Mouse (Mus musculus) lung, embryonic 14.5 days (tissue): ENCODE data around the gene Rxfp3. TPM values are rescaled to one million over a fixed set of nuclear protein-coding genes. Genes with fewer than 3 reads are reported as not detected.
A peak's percentile ranks its signal among the peaks of the same experiment; 100 is the strongest.

ENCODE experiments used
- ATAC-seq: fragments of 200-750 bp; cut with Nextera tagmentation; 2 replicates; pipeline ENCODE4 v1.8.0; 2017; ENCODE audit warnings: mild to moderate bottlenecking, moderate TSS enrichment, moderate library complexity; ENCODE audit not compliant: insufficient read depth
- DNase-seq: peaks from one replicate; pipeline ENCODE4 v3.0.0-alpha.2; 2015
- H3K27ac ChIP-seq: fragments of 300-500 bp; sonication (generic); 2 replicates; pipeline ENCODE4 v1.5.1; 2014; ENCODE audit warnings: low read depth, mild to moderate bottlenecking, moderate library complexity
- H3K27me3 ChIP-seq: fragments of 300-500 bp; sonication (generic); 2 replicates; pipeline ENCODE4 v1.6.1; 2014; ENCODE audit warnings: low read length, control low read depth; ENCODE audit not compliant: insufficient read depth
- H3K36me3 ChIP-seq: fragments of 300-500 bp; sonication (generic); 2 replicates; pipeline ENCODE4 v1.6.1; 2014; ENCODE audit warnings: control low read depth; ENCODE audit not compliant: insufficient read depth
- H3K4me1 ChIP-seq: fragments of 300-500 bp; sonication (generic); 2 replicates; pipeline ENCODE4 v1.6.1; 2014; ENCODE audit warnings: antibody characterized with exemption, control low read depth; ENCODE audit not compliant: insufficient read depth
- H3K4me2 ChIP-seq: fragments of 300-500 bp; sonication (generic); 2 replicates; pipeline ENCODE4 v1.6.1; 2014; ENCODE audit warnings: mild to moderate bottlenecking
- H3K4me3 ChIP-seq: fragments of 300-500 bp; sonication (generic); 2 replicates; pipeline ENCODE4 v1.5.1; 2014; ENCODE audit warnings: low read depth, low read length
- H3K9ac ChIP-seq: fragments of 300-500 bp; sonication (generic); 2 replicates; pipeline ENCODE4 v1.6.1; 2014
- H3K9me3 ChIP-seq: fragments of 300-500 bp; sonication (generic); 2 replicates; pipeline ENCODE4 v1.6.1; 2016; ENCODE audit warnings: low read depth, low read length, control low read depth
- CTCF ChIP-seq: IDR thresholded peaks from 2 replicates; pipeline ENCODE4 v1.5.1; 2016; ENCODE audit warnings: antibody characterized with exemption, low read depth
- WGBS: fragments of 180-500 bp; shearing (Covaris S2); extraction: QIAGEN DNeasy Blood & Tissue Kit; methylation state at CpG from one replicate; pipeline ENCODE4 v1.1.7; 2014; 5-methylcytosine and 5-hydroxymethylcytosine counted together
- polyA plus RNA-seq: library from polyadenylated mRNA; unstranded; fragments of >200 nt; fragmentation: Nextera tagmentation; extraction: Ambion mirVana; gene quantifications from 2 replicates; pipeline ENCODE4 v1.2.1, GENCODE M21; 2014

The Rxfp3 gene
- polyA plus RNA-seq, 1 experiment from 2014 or later: 0.04 TPM

GRCm38 (mm10) chr15:11066299-11066698 is 28.5 kb upstream of the Rxfp3 start:
- Histone ChIP-seq H3K9me3 (no peaks in the 10 kb centered on the region), H3K4me2 (peak overlapping the region; percentile 77), H3K27me3 (no peaks in the 10 kb centered on the region), H3K36me3 (no peaks in the 10 kb centered on the region), H3K9ac (peak overlapping the region; percentile 54), H3K27ac (peak overlapping the region; percentile 48; the same call in 1 of the 2 replicates), H3K4me3 (peak overlapping the region; percentile 48), H3K4me1 (peaks cover 5% of the 10 kb centered on the region; the same call in 1 of the 2 replicates)
- 10% methylated on average over 5 of the region's 5 CpGs for WGBS
- no peak for ATAC-seq
- DNase-seq: peak; percentile 38
- TF ChIP-seq CTCF: no peak

GRCm38 (mm10) chr15:11065528-11066171 is 27.9 kb upstream of the Rxfp3 start:
- DNase-seq: peak; percentile 48
- H3K27ac ChIP-seq: peak overlapping the region; percentile 90
- 2% methylated on average over 9 of the region's 9 CpGs for WGBS
- peaks cover 5% of the 10 kb centered on the region; the same call in 1 of the 2 replicates for H3K4me1 ChIP-seq
- ATAC-seq: no peak
- no peak for TF ChIP-seq CTCF
- peak overlapping the region; percentile 54 for H3K9ac ChIP-seq
- peak overlapping the region; percentile 77 for H3K4me2 ChIP-seq
- no peaks in the 10 kb centered on the region for H3K36me3 ChIP-seq
- H3K4me3 ChIP-seq: peak overlapping the region; percentile 48
- no peaks in the 10 kb centered on the region for H3K9me3 ChIP-seq
- no peaks in the 10 kb centered on the region for H3K27me3 ChIP-seq

- Histone ChIP-seq H3K9me3 (no peaks in the 10 kb centered on the region), H3K9ac (peak within 1 kb of the TSS; percentile 54), H3K4me3 (peak within 1 kb of the TSS; percentile 48), H3K4me2 (peak within 1 kb of the TSS; percentile 77), H3K36me3 (no peaks in the 10 kb centered on the region), H3K27ac (peak within 1 kb of the TSS; percentile 90), H3K27me3 (no peaks in the 10 kb centered on the region), H3K4me1 (peaks cover 5% of the 10 kb centered on the region; the same call in 1 of the 2 replicates)
- DNase-seq (peak; percentile 93), ATAC-seq (peak; percentile 97)
- 1% methylated on average over 25 of the region's 25 CpGs for WGBS
- no peak for TF ChIP-seq CTCF
Measured at GRCm38 (mm10) chr15:11064558-11065411, 27.0 kb upstream of the Rxfp3 start, which contains the start of gene Adamts12. Gene Adamts12, plus strand, starts transcription at chr15:11064790.

GRCm38 (mm10) chr15:11064160-11064557 is 26.4 kb upstream of the Rxfp3 start:
- H3K4me2 ChIP-seq: peak overlapping the region; percentile 77
- TF ChIP-seq CTCF: no peak
- H3K27ac ChIP-seq: peak overlapping the region; percentile 90
- no peaks in the 10 kb centered on the region for H3K36me3 ChIP-seq
- H3K9me3 ChIP-seq: no peaks in the 10 kb centered on the region
- H3K9ac ChIP-seq: no peak overlapping the region
- ATAC-seq (peak; percentile 51), DNase-seq (peak; percentile 72)
- 0 out of 2 replicates have a peak overlapping the region, but pooled peaks have one; percentile 48 for H3K4me3 ChIP-seq
- H3K27me3 ChIP-seq: no peaks in the 10 kb centered on the region
- peaks cover 5% of the 10 kb centered on the region; the same call in 1 of the 2 replicates for H3K4me1 ChIP-seq
- WGBS: 7% methylated on average over 1 of the region's 2 CpGs

- no peak overlapping the region for H3K4me2 ChIP-seq
- no peak for TF ChIP-seq CTCF
- no peak overlapping the region for H3K27ac ChIP-seq
Measured at GRCm38 (mm10) chr15:11062903-11063302, 25.1 kb upstream of the Rxfp3 start.

GRCm38 (mm10) chr15:11054440-11055080 is 16.8 kb upstream of the Rxfp3 start:
- TF ChIP-seq CTCF: no peak
- Histone ChIP-seq H3K9ac (no peak overlapping the region), H3K27ac (peak overlapping the region; percentile 33; the same call in 1 of the 2 replicates), H3K36me3 (no peaks in the 10 kb centered on the region), H3K4me1 (no peaks in the 10 kb centered on the region), H3K4me2 (no peak overlapping the region), H3K4me3 (no peak overlapping the region), H3K9me3 (no peaks in the 10 kb centered on the region), H3K27me3 (no peaks in the 10 kb centered on the region)
- WGBS: 41% methylated on average over 7 of the region's 7 CpGs
- ATAC-seq: no peak; the same call in 1 of the 2 replicates
- DNase-seq: peak; percentile 71

More at GRCm38 (mm10) chr15:11062903-11063302, 25.1 kb upstream of the Rxfp3 start:
- DNase-seq (no peak), ATAC-seq (no peak)
- Histone ChIP-seq H3K36me3 (no peaks in the 10 kb centered on the region), H3K9me3 (no peaks in the 10 kb centered on the region), H3K27me3 (no peaks in the 10 kb centered on the region), H3K4me3 (no peak overlapping the region), H3K9ac (no peak overlapping the region), H3K4me1 (peaks cover 5% of the 10 kb centered on the region; the same call in 1 of the 2 replicates)
- WGBS: 94% methylated on average over 1 of the region's 1 CpGs
